In the genomic region with DNA sequence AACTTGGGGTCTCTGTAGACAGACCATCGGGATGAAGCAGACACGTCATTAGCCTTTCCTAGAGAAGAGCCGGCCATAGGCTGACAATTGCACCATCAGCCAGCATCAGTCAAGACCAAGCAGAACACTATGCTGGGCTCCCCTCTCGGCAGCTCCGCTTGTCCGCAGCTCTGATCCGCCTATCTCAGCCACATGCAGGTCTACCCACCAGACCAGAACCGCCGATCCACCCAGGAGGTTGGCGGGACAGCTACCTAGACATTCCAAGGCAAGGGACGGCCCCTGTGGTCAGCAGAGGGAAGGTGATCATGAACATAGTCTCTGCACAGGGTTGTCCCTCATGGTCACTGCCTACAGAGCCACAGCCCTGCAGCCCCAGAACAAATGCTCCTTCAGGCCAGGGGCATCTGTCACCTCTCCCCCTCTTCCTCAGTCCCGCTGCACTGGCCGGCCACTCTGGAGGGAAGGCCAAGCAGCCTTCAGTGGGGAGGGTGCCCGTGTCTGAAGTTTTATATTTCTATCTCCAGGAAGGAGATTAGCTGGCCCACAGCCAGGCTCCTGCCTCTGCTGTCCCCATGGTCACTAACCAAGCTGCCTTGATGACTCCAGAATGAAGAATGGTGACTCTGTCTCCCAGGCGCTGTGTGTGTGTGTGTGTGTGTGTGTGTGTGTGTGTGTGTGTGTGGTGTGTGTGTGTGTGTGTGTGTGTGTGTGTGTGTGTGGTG, we compare ENCODE assay signal across 1 mouse cellular context.
TF ChIP-seq lines count a peak whose summit lies in the region.

No protein-coding gene starts in this region.

TF ChIP-seq in MEL, 35 proteins besides CTCF, POLR2A, EP300 and RAD21:
- TF ChIP-seq MAFK (IDR thresholded peaks at IDR 0.05; ENCODE audit: borderline replicate concordance, low read depth, low read length) (no peak), GATA1 (IDR thresholded peaks at IDR 0.05; ENCODE audit: low read depth, low read length) (no peak), NELFE (IDR thresholded peaks at IDR 0.05; ENCODE audit: low read depth, low read length) (no peak), NRF1 (IDR thresholded peaks at IDR 0.05; ENCODE audit: insufficient read depth, low read depth, low read length, poor library complexity, severe bottlenecking) (no peak), UBTF (IDR thresholded peaks at IDR 0.05; ENCODE audit: borderline replicate concordance, insufficient read depth, low read depth, low read length) (no peak), JUND (IDR thresholded peaks at IDR 0.05; ENCODE audit: low read depth, low read length) (no peak), MEF2A (IDR thresholded peaks at IDR 0.05; ENCODE audit: extremely low read depth, insufficient replicate concordance, low read depth, low read length, poor library complexity, severe bottlenecking) (no peak), POLR2AphosphoS5 (IDR thresholded peaks at IDR 0.05; ENCODE audit: borderline replicate concordance, low read depth, low read length) (no peak), TAL1 (IDR thresholded peaks at IDR 0.05; ENCODE audit: low read length) (no peak), USF1 (IDR thresholded peaks at IDR 0.05; ENCODE audit: low read depth, low read length) (no peak), GABPA (IDR thresholded peaks at IDR 0.05; ENCODE audit: low read depth, low read length) (no peak), ZC3H11A (IDR thresholded peaks at IDR 0.05; ENCODE audit: low read depth, low read length) (no peak), POLR2AphosphoS2 (IDR thresholded peaks at IDR 0.05; ENCODE audit: low read length) (no peak), ETS1 (IDR thresholded peaks at IDR 0.05; ENCODE audit: low read depth, low read length) (no peak), TBP (IDR thresholded peaks at IDR 0.05; ENCODE audit: low read depth, low read length) (no peak), ZNF384 (IDR thresholded peaks at IDR 0.05; ENCODE audit: low read depth, low read length) (no peak), BHLHE40 (IDR thresholded peaks at IDR 0.05; ENCODE audit: borderline replicate concordance, low read depth, low read length) (no peak)
